Mouse (Mus musculus): ENCODE data around the gene Ralgds. TPM values are rescaled to one million over a fixed set of nuclear protein-coding genes. Genes with fewer than 3 reads are reported as not detected.
A peak's percentile ranks its signal among the peaks of the same experiment; 100 is the strongest.

Gene Ralgds
- total RNA-seq, 2 experiments from 2014 or later: 78.2 to 87.4 TPM

GRCm38 (mm10) chr2:28552301-28552700, 39.4 kb downstream of the Ralgds start:
- no peak for DNase-seq (ENCODE audit: low spot score in 2 of 2)

GRCm38 (mm10) chr2:28557452-28557851, 44.5 kb downstream of the Ralgds start:
- no peak for DNase-seq (ENCODE audit: low spot score in 2 of 2)

DNA sequence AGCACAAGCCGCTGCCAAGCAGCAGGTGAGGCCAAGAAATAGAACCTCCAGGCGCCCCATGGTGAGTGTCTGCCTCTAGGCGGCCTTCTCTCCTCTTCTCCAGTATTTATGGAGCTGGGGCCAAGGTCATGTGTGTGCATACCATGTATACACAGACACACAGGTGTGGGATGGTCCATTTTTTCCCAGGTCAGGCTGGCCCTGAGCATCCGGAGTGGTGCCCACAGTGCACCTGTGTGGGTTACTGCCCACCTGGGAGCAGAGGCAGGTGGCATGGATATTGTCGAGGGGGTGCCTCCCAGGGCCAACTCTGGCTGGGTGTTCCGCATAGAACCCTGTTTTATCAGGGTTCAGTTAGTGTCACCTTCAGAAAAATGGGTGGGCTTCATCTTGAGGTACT, 50.4 kb downstream of the Ralgds start, which contains the start of gene Cel:
TSS of gene Cel (minus strand) at position 101 of the 400 bp plus-strand sequence.
- no peak for DNase-seq (ENCODE audit: low spot score in 2 of 2)

- DNase-seq (ENCODE audit: low spot score in 2 of 2): no peak
Measured at GRCm38 (mm10) chr2:28563830-28564229, 50.9 kb downstream of the Ralgds start.

GRCm38 (mm10) chr2:28564380-28564779, 51.5 kb downstream of the Ralgds start:
- DNase-seq (ENCODE audit: low spot score in 2 of 2): no peak

DNA sequence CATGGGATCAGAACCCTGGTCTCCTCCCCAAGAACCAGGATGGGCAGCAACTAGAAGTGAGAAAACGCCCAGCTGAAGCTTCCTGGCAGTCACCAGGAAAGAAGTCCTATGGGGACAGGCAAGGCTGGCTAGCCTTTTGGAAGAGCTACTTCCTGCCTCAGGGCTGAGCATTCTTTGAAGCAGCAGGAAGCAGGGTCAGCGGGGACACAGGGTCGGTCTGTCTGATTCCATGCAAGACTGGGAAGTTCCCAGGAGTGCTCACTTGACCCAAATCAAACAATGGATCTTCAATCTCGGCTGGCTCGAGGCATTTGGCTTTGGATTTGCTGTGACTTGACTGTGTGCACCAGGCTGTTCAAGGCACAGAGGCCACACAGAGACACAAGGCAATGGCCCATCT, 53.6 kb downstream of the Ralgds start:
- DNase-seq (ENCODE audit: low spot score in 2 of 2): no peak

DNA sequence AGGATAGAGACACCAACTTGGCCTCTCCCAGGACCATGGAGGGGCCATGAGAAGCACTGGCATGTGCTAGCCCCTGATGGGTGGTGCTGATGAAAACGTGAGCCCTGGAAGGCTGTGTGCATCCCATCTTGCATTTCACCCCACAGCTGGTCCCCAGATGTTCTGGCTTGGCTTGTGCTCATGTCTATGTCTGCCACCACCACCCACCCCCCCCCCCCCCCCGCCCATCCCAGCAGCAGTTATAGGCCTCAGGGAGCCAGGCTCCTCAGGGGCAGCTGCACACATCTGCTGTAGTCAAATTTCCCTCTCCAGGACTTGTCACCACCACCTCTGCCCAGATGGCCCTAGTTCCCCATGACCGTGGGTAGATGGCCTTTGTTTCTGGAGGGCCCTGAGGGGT, 57.0 kb downstream of the Ralgds start:
- DNase-seq (ENCODE audit: low spot score in 2 of 2): no peak

DNA sequence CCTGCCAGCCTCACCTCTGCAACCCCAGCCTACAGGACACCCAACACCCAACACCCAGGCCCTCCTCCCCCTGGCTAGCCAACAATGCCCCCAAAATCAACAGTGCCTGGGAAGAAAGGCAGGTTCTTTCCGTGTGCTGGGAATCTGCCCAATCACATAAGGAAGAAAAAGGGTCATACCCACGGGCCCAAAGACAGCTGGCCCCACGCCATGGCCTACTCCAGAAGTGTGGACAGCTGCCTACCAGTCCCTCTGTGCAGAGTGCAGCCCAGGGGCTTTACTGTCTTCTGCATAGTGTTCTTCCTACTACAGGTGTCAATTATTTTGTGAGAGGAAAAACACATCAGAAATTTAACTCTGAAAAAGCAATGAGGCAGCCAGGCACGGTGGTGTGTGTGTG, 62.4 kb downstream of the Ralgds start:
- DNase-seq (ENCODE audit: low spot score in 2 of 2): no peak

DNA sequence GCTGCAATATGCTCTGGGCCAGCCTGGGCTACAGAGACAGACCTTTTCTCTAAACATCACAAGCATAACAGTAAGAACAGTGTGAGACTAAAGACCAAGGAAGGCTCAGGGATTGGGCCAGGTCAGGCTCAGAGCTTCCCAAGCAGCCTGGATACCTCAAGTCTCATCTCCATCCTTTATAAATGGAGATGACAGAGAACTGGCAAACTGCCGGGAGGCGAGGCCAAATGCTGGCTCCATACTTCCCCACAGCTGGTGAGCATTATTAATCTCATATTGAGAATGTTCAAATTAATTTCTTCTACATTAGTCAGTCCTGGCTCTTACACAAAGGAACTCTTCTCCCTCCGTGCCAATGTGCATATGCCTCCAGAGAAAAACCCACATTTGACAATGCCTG, 63.9 kb downstream of the Ralgds start:
- no peak for DNase-seq (ENCODE audit: low spot score in 2 of 2)

GRCm38 (mm10) chr2:28578003-28578402, 65.1 kb downstream of the Ralgds start:
- peak in 1 of 2 experiments; percentile 32 for DNase-seq (ENCODE audit: low spot score in 2 of 2)

DNA sequence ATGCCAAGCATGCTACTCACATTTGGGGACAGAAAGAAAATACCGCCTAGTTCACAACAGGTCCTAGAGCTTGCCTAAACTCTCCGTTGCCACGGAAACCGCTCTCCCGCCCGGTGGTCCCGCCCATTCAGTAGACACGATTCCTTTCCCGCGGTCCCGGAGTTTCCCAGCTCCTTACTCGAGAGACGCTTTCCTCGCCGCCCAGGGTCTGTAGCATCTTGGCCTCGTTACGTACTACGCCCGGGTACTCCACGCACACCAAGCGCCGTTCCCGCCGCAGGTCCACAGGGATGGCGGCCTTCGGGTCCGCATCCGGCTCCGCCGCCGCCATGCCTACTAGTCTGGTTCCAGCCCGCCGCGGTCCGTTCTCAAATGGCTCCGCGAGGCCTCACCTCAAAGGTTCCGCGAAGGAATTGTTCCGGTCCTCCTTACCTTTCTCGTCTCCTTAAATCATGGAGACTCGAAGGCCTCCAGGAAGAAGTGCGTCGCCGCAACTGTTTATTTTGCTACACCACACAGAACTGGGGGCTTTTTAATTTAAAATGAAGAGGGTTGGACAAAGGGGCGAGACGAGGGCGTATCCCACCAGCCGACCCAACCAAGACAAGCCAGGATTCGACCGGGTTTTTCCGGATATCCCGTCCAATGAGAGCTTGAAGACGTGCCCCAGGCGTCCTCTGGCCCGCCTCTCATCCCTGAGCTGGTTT, 69.9 kb downstream of the Ralgds start:
- peak; percentile 84 for DNase-seq (ENCODE audit: low spot score in 2 of 2)

DNA sequence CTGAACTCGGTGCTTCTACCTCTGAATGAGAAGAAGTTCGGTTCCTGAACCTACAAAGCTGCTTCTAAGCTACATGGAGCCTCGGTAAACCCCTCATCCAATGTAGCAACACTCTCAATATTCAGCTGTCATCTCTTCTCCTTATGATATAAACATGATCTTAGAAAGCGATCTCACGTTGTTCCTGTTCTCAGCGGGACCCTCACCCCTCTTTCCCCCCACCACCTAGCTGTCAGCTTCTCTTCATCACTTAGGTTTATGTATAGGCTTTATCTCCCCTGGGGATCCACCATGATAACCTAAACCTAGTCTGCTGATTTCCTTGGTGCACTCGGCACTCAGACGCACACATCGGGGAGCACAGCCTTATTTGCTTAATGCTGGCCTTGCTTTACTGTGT, 70.7 kb downstream of the Ralgds start, which contains the start of gene Gtf3c5:
TSS of gene Gtf3c5 (minus strand) at position 101 of the 400 bp plus-strand sequence.
- DNase-seq (ENCODE audit: low spot score in 2 of 2): no peak

DNA sequence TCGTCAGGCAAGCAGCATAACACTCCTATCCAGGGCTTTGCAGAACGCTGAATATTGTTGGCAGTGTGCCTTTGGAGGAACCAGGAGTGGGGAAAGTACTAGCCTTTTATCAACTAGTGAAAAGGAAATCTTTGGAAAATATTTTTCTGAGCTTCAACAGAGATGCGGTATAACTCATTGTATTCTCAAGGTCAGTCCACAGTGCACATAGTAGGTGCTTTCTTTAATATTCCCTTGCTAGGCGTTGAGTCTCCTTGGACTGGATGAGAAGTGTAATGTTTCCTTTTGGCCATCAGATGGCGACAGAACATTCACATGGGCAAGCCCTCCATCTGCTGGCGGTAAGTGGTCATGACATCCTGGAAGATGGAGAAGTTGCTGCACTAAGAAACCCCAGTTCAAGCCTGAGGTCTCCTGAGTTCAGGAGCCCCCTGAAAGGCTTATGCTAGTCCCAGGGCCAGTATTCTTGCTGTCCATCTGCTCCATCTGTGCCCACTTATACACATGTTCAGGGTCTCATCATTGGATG, 72.2 kb downstream of the Ralgds start:
- DNase-seq (ENCODE audit: low spot score in 2 of 2): peak; percentile 68 to 73

GRCm38 (mm10) chr2:28585730-28586129, 72.8 kb downstream of the Ralgds start:
- no peak for DNase-seq (ENCODE audit: low spot score in 2 of 2)

- no peak for DNase-seq (ENCODE audit: low spot score in 2 of 2)
Measured at GRCm38 (mm10) chr2:28588574-28588973, 75.6 kb downstream of the Ralgds start.

GRCm38 (mm10) chr2:28591479-28591878, 78.6 kb downstream of the Ralgds start:
- no peak for DNase-seq (ENCODE audit: low spot score in 2 of 2)

GRCm38 (mm10) chr2:28592809-28593208, 79.9 kb downstream of the Ralgds start:
- DNase-seq (ENCODE audit: low spot score in 2 of 2): peak; percentile 21 to 54

DNA sequence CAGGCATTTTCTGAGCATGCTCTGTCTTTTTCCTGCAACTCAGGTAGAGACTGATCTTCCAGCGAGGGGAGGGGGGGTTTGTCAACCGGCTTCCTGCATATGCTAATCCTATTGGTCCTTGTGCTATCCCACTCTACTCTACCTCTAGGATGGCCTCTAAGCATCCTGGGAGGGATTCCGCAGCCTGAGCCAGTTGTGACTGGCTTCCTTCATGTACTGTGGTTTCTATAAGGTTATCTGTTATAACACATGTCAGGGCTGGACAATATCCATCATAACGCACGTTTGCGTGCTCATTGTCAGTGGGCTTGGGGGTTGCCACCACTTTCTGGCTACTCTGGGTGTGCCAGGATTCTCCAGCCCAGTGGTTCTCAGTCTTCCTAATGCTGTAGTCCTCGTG, 83.1 kb downstream of the Ralgds start:
- DNase-seq (ENCODE audit: low spot score in 2 of 2): no peak

DNA sequence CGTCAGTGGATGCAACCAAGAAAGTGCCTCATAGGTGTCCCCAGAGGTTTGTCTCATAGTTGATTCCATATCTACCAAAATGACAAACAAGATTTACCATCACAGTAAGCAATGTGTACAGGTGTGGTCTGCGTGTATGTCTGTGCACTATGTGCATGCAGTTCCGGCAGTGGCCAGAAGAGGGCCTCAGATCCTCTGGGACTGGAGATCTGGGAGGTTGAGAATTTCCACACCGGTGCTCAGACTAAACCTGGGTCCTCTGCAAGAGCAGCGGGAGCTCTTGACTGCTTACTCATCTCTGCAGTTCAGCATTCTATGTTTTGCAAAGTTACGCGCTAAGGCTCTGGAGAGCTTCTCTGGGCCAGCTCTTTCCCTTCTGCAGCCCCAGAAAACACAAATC, 84.1 kb downstream of the Ralgds start:
- DNase-seq (ENCODE audit: low spot score in 2 of 2): no peak

GRCm38 (mm10) chr2:28597733-28598547, 85.0 kb downstream of the Ralgds start:
- DNase-seq (ENCODE audit: low spot score in 2 of 2): no peak

DNA sequence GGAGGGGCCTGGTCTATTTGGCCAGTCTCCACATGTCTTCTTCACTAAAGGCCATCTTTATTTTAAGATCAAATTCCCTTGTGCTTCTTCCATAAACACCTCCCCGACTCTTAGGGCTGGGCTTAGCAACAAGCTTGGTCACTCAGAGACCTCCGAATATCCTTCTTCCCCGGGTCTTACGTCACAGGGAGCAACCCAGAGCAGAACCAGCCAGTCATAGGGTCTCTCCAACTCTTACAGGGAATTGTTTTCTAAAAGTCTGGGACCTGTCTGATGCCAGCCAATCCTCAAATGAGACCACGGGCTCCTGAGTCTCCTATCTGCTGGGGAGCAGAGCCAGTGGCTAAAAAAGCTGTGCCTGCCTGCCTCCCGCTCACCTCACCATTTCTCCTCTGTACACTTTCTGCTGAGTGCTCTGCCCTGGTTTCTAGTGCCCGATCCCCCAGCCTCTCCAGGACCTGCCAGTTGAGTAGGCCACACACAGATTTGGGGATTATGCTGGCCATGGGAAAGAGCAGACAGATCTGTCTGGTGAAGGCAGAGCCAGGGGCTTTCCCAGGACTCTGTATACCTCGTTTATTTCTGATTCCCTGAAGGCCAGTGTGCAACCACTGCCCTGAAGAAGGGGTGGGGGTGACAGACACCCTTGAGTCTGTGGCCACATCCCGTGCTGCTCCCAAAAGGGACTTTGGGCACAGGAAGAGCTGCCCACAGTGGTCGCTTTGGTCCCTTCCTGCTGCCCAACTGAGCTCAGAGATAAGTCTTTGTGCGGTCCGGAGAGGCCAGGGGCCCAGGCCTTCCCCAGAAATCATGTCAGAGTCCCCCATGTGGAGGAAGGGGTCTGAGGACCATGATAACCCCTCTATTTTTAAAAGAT, 86.0 kb downstream of the Ralgds start:
- DNase-seq (ENCODE audit: low spot score in 2 of 2): no peak

All from left cerebral cortex, adult 18-20 months (tissue).